Comparison of ENCODE assay signal across 19 mouse cellular contexts in the genomic region with DNA sequence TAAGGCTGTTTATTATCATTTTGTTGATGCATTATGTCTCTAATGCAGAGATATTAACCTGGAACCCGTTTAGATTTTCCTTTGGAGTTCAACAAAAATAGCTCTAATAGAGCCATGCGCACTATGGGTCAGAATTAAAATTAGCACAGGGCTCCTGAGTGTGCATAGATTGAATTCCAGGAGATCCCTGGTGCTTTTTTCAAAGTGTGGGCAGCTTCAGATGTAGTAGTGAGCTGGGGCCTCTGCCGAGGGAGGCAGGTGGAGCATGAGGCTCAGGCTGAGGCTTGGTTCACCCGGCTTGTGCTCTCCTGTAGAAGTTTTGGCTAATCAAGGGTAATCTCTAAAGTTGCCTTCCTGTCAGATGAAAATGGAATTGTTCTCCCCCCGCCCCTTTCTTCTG. TPM values are rescaled to one million over a fixed set of nuclear protein-coding genes. Genes with fewer than 3 reads are reported as not detected.
A peak's percentile ranks its signal among the peaks of the same experiment; 100 is the strongest.
DNase-seq lines count a peak whose midpoint lies in the region; ATAC-seq and TF ChIP-seq lines count a peak whose summit lies in the region.
"Had no signal": no experiment of that assay in that cellular context is flagged by ENCODE, and none has a peak within 500 bp of the region (broad histone marks: within the 10 kb centered on the region; RNA-seq: fewer than 3 reads in every experiment).

No protein-coding gene starts in this region.

- H3K36me3 ChIP-seq in heart, adult 2 months (ENCODE audit: control insufficient read depth, insufficient read depth, low read length): no peaks in the 10 kb centered on the region
- peaks cover 14% of the 10 kb centered on the region; the same call in 1 of the 2 replicates for H3K36me3 ChIP-seq in heart, embryonic 13.5 days
- peaks cover 2% of the 10 kb centered on the region; the same call in 1 of the 2 replicates for H3K36me3 ChIP-seq in heart, embryonic 16.5 days (ENCODE audit: control insufficient read depth, insufficient read depth)
- H3K36me3 ChIP-seq: embryonic facial prominence, embryonic 10.5 days; hindbrain, embryonic 13.5 days; intestine, embryonic 15.5 days had no signal

- H3K4me3 ChIP-seq in heart, adult 2 months: no peak overlapping the region
- H3K4me3 ChIP-seq in heart, embryonic 13.5 days: no peak overlapping the region
- H3K4me3 ChIP-seq in heart, embryonic 16.5 days (ENCODE audit: low read length): no peak overlapping the region
- H3K4me3 ChIP-seq: embryonic facial prominence, embryonic 10.5 days; forebrain, embryonic 13.5 days; hindbrain, embryonic 13.5 days; intestine, embryonic 15.5 days had no signal

- no peaks in the 10 kb centered on the region for H3K4me1 ChIP-seq in heart, adult 2 months (ENCODE audit: control insufficient read depth, insufficient read depth, low read length)
- peaks cover 15% of the 10 kb centered on the region for H3K4me1 ChIP-seq in heart, embryonic 13.5 days
- H3K4me1 ChIP-seq in heart, embryonic 16.5 days (ENCODE audit: control insufficient read depth, insufficient read depth, low read length): peaks cover 9% of the 10 kb centered on the region; the same call in 1 of the 2 replicates
- H3K4me1 ChIP-seq: embryonic facial prominence, embryonic 10.5 days; forebrain, embryonic 13.5 days; hindbrain, embryonic 13.5 days; intestine, embryonic 15.5 days had no signal

- 48% methylated on average over 5 of the region's 5 CpGs for WGBS in heart, adult 2 months
- 31% methylated on average over 5 of the region's 5 CpGs for WGBS in heart, embryonic 13.5 days
- WGBS in heart, embryonic 16.5 days: 37% methylated on average over 5 of the region's 5 CpGs

- ATAC-seq in heart, embryonic 13.5 days (ENCODE audit: extremely low read depth, insufficient number of reproducible peaks, low FRiP score, low TSS enrichment): no peak
- peak; percentile 91 for ATAC-seq in heart, embryonic 16.5 days (replicated peaks; ENCODE audit: extremely low read depth, insufficient read depth, low FRiP score)
- ATAC-seq: forebrain, embryonic 13.5 days; forebrain, postnatal 0 days; hindbrain, postnatal 0 days; intestine, embryonic 15.5 days had no signal

- peak overlapping the region; percentile 52 for H3K27ac ChIP-seq in heart, adult 2 months
- peak overlapping the region; percentile 84 for H3K27ac ChIP-seq in heart, embryonic 13.5 days (replicated peaks)
- peak overlapping the region; percentile 85 for H3K27ac ChIP-seq in heart, embryonic 16.5 days (ENCODE audit: low read length)
- H3K27ac ChIP-seq: embryonic facial prominence, embryonic 10.5 days; forebrain, embryonic 13.5 days; hindbrain, embryonic 13.5 days; hindbrain, postnatal 0 days; intestine, embryonic 15.5 days had no signal

- no peak for TF ChIP-seq POLR2A in heart, adult 2 months (IDR thresholded peaks at IDR 0.05; ENCODE audit: insufficient read depth, low read depth, low read length)

- no peaks in the 10 kb centered on the region for H3K79me2 ChIP-seq in heart, adult 2 months (replicated peaks; ENCODE audit: control insufficient read depth, insufficient read depth, low read length)

- no peak for DNase-seq in heart, adult 2 months
- no peak for DNase-seq in heart, postnatal 36 days
- DNase-seq in heart, adult 8-10 months (ENCODE audit: low spot score): no peak
- DNase-seq in kidney, adult 18-20 months: no peak
- DNase-seq: adrenal gland, adult 2 months; adrenal gland, postnatal 25 days; cerebellum, adult 2 months; cerebellum, postnatal 10 days; forebrain, postnatal 0 days; gastrocnemius, postnatal 36 days; kidney, adult 8-10 months had no signal

- no peak overlapping the region for H3K9ac ChIP-seq in heart, adult 2 months (ENCODE audit: low read depth, low read length)
- H3K9ac ChIP-seq in heart, embryonic 13.5 days: no peak overlapping the region
- peak overlapping the region; percentile 12; the same call in 1 of the 2 replicates for H3K9ac ChIP-seq in heart, embryonic 16.5 days (ENCODE audit: low read length)
- H3K9ac ChIP-seq: forebrain, embryonic 13.5 days; forebrain, postnatal 0 days; hindbrain, embryonic 13.5 days; intestine, embryonic 15.5 days had no signal

- intact Hi-C loops in heart, adult 2 months (cut with DNase I): no loop called here
- intact Hi-C loops in heart, postnatal 36 days (cut with DNase I): no loop called here

- H3K27me3 ChIP-seq in heart, adult 2 months (ENCODE audit: control insufficient read depth, insufficient read depth, low read length): no peaks in the 10 kb centered on the region
- no peaks in the 10 kb centered on the region for H3K27me3 ChIP-seq in heart, embryonic 13.5 days (replicated peaks)
- H3K27me3 ChIP-seq in heart, embryonic 16.5 days (ENCODE audit: control insufficient read depth, insufficient read depth, low read length): no peaks in the 10 kb centered on the region
- H3K27me3 ChIP-seq: forebrain, embryonic 13.5 days; hindbrain, embryonic 13.5 days; intestine, embryonic 15.5 days had no signal

- H3K4me2 ChIP-seq in heart, embryonic 13.5 days: peak overlapping the region; percentile 27
- peak overlapping the region; percentile 36 for H3K4me2 ChIP-seq in heart, embryonic 16.5 days (ENCODE audit: low read depth, low read length)
- H3K4me2 ChIP-seq: forebrain, embryonic 13.5 days; hindbrain, embryonic 13.5 days; intestine, embryonic 15.5 days had no signal

- peaks cover 3% of the 10 kb centered on the region; the same call in 1 of the 2 replicates for H3K9me3 ChIP-seq in heart, embryonic 13.5 days
- H3K9me3 ChIP-seq in heart, embryonic 16.5 days (replicated peaks; ENCODE audit: control insufficient read depth, low read length): no peaks in the 10 kb centered on the region; the same call in 1 of the 2 replicates
- H3K9me3 ChIP-seq: embryonic facial prominence, embryonic 10.5 days; hindbrain, embryonic 13.5 days; intestine, embryonic 15.5 days had no signal

- no peak for TF ChIP-seq CTCF in heart, adult 2 months (IDR thresholded peaks at IDR 0.05)

- no peak for TF ChIP-seq EP300 in heart, adult 2 months (IDR thresholded peaks at IDR 0.05; ENCODE audit: insufficient read depth, low read depth, low read length)

RNA-seq across cellular contexts. Expression of gene Plce1, which starts 17.3 kb away (rescaled TPM):
- total RNA-seq in heart, adult 2 months (2021): 10 to 100 TPM; 18.7 to 20.6 TPM
- 5.9 and 10.0 TPM in 2 replicates for polyA plus RNA-seq in heart, adult 2 months (2012; rRNA removed)
- 10 to 100 TPM; 21.7 to 23.2 TPM for total RNA-seq in heart, postnatal 36 days (2021)
- polyA plus RNA-seq in heart, embryonic 13.5 days (2015; fragmentation: Nextera tagmentation; extraction: Ambion mirVana): 4.5 and 4.8 TPM in 2 replicates
- 10 to 100 TPM; 15.0 to 19.5 (median 17.7) TPM for total RNA-seq in heart, adult 8-10 months (2022)
- 5.8 and 7.7 TPM in 2 replicates for polyA plus RNA-seq in heart, embryonic 16.5 days (2015; fragmentation: Nextera tagmentation; extraction: Ambion mirVana)
- total RNA-seq: hematopoietic stem cell, adult 5-6 weeks had no signal
